Mouse (Mus musculus): ENCODE data around the gene Fbxo11.
"Not testable (repeated sequence)": the region's sequence is repeated elsewhere in the genome, so short reads cannot be mapped to it uniquely, and the experiment has no call there.

Gene Fbxo11

GRCm38 (mm10) chr17:87997808-87998207 is 67.3 kb downstream of the Fbxo11 start:
- no peak for DNase-seq

- DNase-seq: no peak
Measured at GRCm38 (mm10) chr17:87993338-87993737, 71.8 kb downstream of the Fbxo11 start.

- DNase-seq: no peak
Measured at GRCm38 (mm10) chr17:87992154-87992553, 72.9 kb downstream of the Fbxo11 start.

- no peak for DNase-seq
Measured at GRCm38 (mm10) chr17:87987507-87987906, 77.6 kb downstream of the Fbxo11 start.

GRCm38 (mm10) chr17:87985916-87986315 is 79.2 kb downstream of the Fbxo11 start:
- no peak for DNase-seq

GRCm38 (mm10) chr17:87984440-87985214 is 80.5 kb downstream of the Fbxo11 start:
- no peak for DNase-seq

- no peak for DNase-seq
Measured at GRCm38 (mm10) chr17:87983313-87983712, 81.8 kb downstream of the Fbxo11 start.

- DNase-seq: no peak
Measured at GRCm38 (mm10) chr17:87982112-87982511, 83.0 kb downstream of the Fbxo11 start.

- not testable (repeated sequence) for DNase-seq
Measured at GRCm38 (mm10) chr17:87979696-87980095, 85.4 kb downstream of the Fbxo11 start.

GRCm38 (mm10) chr17:87976927-87977326 is 88.2 kb downstream of the Fbxo11 start:
- not testable (repeated sequence) for DNase-seq

GRCm38 (mm10) chr17:87976154-87976806 is 88.8 kb downstream of the Fbxo11 start:
- no peak for DNase-seq

GRCm38 (mm10) chr17:87975229-87975853 is 89.8 kb downstream of the Fbxo11 start:
- peak; percentile 46 to 56 for DNase-seq

GRCm38 (mm10) chr17:87974629-87975228 is 90.4 kb downstream of the Fbxo11 start, which contains the start of gene Msh6:
TSS of gene Msh6 (plus strand) at chr17:87975062.
- peak; percentile 85 to 86 for DNase-seq

GRCm38 (mm10) chr17:87973261-87974167 is 91.6 kb downstream of the Fbxo11 start:
- DNase-seq: no peak

- no peak for DNase-seq
Measured at GRCm38 (mm10) chr17:87972856-87973255, 92.2 kb downstream of the Fbxo11 start.

GRCm38 (mm10) chr17:87971696-87972591 is 93.1 kb downstream of the Fbxo11 start:
- not testable (repeated sequence) for DNase-seq

GRCm38 (mm10) chr17:87968483-87968926 is 96.6 kb downstream of the Fbxo11 start:
- peak in 1 of 2 experiments; percentile 19 for DNase-seq

GRCm38 (mm10) chr17:87963081-87964075 is 101.7 kb downstream of the Fbxo11 start:
- no peak for DNase-seq

GRCm38 (mm10) chr17:87959931-87960330 is 105.2 kb downstream of the Fbxo11 start:
- DNase-seq: peak; percentile 29 to 59

- DNase-seq: peak in 1 of 2 experiments; percentile 36
Measured at GRCm38 (mm10) chr17:87959406-87959805, 105.7 kb downstream of the Fbxo11 start.
